Mouse (Mus musculus): Measurements from ENCODE around the gene Cacna1c.

DNA sequence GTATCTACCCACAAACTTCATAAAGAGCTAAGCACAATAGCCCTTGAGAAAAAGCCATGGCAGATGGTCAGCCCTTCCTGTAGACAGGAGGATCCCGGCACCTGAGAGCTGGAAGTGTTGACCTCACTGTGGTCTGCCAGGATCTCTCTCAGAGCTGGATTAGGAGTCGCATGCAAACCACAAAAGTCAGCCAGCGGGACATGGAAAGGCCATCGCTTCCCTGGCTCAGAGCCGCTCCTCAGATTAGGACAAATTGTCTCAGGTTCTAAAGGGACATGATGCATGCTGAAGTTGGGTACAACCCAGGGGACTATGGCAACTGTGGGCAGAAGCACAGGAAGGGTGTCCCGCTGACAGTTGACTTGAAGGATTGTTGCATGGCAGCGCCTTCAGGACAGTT, 490.4 kb downstream of the Cacna1c start:
- TF ChIP-seq HCFC1 (IDR thresholded peaks at IDR 0.05; ENCODE audit: borderline replicate concordance, insufficient read depth, low read length) (no peak), ZNF384 (IDR thresholded peaks at IDR 0.05; ENCODE audit: low read depth, low read length) (no peak), ZC3H11A (IDR thresholded peaks at IDR 0.05; ENCODE audit: borderline replicate concordance, low read depth, low read length) (no peak), CHD2 (IDR thresholded peaks at IDR 0.05; ENCODE audit: low read depth, low read length) (no peak)
